Mouse (Mus musculus): ENCODE results near the gene Hoga1. TPM values are rescaled to one million over a fixed set of nuclear protein-coding genes. Genes with fewer than 3 reads are reported as not detected.

Hoga1 gene
- polyA plus RNA-seq, 1 experiment from 2014 or later, result 1.6 TPM

DNA sequence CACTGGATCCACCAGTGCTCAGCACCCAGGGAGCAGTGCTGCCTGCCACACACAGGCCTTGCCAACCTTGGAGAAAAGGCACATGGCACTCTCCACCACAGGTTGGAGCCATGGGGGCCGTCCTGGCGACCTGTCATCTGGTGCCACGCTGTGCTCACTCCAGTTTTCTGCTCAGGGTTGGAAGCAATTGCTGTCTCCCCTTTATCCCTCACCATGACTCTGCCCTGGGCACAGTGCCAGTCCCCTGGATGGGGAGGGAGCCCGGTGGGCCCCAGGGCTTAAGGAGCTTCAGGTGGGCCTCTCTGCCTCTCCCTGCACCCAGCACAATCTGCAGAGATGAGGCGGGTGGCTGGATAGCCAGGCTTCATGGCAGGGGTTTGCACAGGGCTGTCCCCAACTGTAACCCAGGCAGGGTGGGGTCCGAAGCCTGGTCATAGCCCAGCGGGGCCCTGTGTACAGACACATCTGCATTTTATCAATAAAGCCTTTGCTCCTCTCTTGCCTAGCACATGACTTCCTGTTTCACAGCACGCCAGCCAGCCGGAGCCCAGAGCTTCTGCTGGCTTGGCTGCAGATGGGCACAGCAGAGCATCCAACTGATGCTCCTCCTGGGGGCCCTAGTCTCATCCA lies 11.1 kb upstream of the Hoga1 start:
- H3K27ac ChIP-seq, result peak overlapping the region; percentile 44; the same call in 1 of the 2 replicates
- no peak overlapping the region for H3K4me3 ChIP-seq
- H3K4me1 ChIP-seq, result peaks cover 30% of the 10 kb centered on the region
- no peak for DNase-seq (ENCODE audit: low spot score)
- peaks cover under 1% of the 10 kb centered on the region; the same call in 1 of the 2 replicates for H3K27me3 ChIP-seq (ENCODE audit: insufficient read depth, poor library complexity, severe bottlenecking)
- WGBS, result 78% methylated on average over 9 of the region's 9 CpGs
- H3K36me3 ChIP-seq, result peaks cover 18% of the 10 kb centered on the region
- H3K9me3 ChIP-seq, result no peaks in the 10 kb centered on the region

DNA sequence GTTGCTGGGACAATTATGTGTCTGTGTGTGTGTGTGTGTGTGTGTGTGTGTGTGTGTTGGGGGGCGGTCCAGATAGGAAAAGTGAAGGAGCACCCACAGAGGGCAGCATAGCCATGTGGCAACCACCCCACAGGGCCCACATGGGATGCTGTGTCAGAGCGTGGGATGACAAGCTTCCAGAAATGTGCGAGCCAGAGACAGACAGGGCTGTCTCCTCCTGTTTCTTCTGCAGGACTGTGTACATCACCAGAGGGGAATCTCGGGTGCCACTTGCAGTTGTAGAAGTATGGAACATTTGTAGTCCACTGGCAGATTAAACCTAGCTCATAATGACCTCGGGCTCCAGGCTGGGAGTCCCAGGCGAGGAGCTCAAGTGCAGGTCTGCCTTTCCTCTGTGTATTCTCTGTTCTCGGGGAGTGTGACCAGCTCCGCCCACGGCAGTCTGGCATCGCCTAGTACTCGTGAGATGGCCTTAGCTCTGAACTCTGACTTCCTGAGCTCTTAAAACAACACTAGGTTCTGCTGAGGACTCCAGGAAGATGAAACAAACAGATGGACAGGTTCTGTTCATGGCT lies 10.4 kb upstream of the Hoga1 start:
- H3K9me3 ChIP-seq, result no peaks in the 10 kb centered on the region
- H3K27ac ChIP-seq, result 0 out of 2 replicates have a peak overlapping the region, but pooled peaks have one; percentile 42
- H3K4me1 ChIP-seq, result peaks cover 30% of the 10 kb centered on the region
- whole genome bisulfite sequencing, result 55% methylated on average over 11 of the region's 11 CpGs
- no peak for DNase-seq (ENCODE audit: low spot score)
- H3K4me3 ChIP-seq, result no peak overlapping the region
- H3K27me3 ChIP-seq (ENCODE audit: insufficient read depth, poor library complexity, severe bottlenecking), result peaks cover 8% of the 10 kb centered on the region
- H3K36me3 ChIP-seq, result peaks cover 18% of the 10 kb centered on the region

DNA sequence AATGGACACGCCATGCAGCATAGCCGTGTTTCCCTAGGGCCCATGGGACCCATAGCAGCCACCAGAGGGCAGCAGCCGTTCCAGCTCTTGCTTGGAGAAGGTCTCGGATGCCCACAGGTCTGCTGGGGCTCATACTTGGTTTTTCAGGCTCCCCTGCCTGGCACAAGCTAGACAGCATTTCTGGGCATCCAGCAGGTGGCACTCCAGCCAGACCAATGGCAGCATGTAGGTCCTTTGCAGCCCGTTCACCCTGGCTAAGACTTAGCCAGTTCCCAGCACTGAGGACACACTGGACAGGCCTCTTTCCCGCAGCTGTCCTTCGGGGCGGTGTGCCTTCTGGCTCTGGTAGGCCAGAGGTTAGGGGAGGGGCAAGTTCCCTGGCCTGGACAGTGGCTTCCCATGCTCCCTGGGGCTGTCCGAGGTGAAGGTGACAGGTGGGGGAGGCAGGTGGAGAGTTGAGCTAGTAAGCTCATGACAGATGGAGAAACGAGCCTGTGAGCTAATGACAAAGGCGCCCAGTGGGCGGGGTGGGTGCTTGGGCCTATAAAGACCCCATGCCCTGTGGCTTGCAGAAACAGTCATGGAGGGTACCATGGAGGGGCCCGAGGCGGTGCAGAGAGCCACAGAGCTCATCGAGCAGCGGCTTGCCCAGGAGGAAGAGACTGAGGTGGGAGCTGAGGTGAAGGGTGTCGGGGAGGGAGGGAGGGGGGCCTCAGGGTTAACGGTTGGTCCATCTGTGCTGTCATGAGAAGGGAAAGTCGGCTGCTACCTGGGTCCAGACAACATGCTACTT lies 9.8 kb upstream of the Hoga1 start, which contains the start of gene Ankrd2:
Gene Ankrd2 (plus strand): TSS at position 545 of the 793 bp plus-strand sequence.
- H3K27ac ChIP-seq, result 0 out of 2 replicates have a peak within 1 kb of the TSS, but pooled peaks have one; percentile 42
- no peaks in the 10 kb centered on the region for H3K9me3 ChIP-seq
- peaks cover 30% of the 10 kb centered on the region for H3K4me1 ChIP-seq
- DNase-seq (ENCODE audit: low spot score), result peak; percentile 84
- 64% methylated on average over 19 of the region's 19 CpGs for WGBS
- H3K36me3 ChIP-seq, result peaks cover 18% of the 10 kb centered on the region
- peaks cover 15% of the 10 kb centered on the region for H3K27me3 ChIP-seq (ENCODE audit: insufficient read depth, poor library complexity, severe bottlenecking)
- no peak within 1 kb of the TSS for H3K4me3 ChIP-seq

DNA sequence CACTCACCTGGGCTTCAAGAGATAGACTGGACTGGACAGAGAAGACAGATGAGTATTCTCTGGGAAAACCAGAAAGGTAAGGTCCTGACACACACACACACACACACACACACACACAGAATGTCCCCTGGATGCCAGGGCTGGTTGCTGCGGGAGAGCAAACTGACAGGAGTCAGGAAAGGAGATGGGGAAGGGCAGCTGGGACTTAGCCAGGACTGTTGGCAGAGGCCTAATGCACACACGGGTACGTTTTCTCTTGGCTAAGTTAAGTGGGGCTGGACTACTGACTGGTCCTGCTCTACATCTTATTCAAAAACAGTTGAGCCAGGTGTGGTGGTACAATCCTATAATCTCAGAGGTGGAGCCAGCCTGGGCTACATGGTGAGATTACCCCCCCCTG lies 9.1 kb upstream of the Hoga1 start:
- 77% methylated on average over 3 of the region's 3 CpGs for WGBS

DNA sequence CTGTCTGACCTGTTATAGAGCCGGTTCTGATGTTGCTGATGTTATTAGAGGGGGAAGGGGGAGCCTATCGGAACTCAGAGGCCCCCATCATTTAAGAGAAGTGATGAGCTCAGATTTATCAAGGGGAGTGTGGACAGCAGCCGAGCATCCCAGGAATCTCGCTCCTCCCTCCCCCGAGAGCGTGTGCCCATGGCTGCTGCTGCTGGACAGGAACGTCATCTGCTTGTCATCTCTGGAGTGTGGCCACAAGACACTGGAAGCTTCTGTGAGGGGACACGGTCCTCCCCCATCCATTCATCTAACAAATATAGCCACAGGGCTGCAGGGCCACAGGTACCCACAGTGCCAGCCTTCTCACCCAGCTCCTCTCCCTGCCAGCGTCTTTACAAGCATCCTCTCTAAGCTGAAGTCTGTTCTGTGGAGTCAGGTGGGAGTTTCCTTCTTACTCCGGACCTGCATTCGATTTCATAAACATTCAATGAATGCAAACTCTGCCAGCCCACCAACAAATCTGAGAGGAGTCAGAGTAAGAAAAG lies 8.2 kb upstream of the Hoga1 start:
- Histone ChIP-seq H3K27ac (no peak overlapping the region), H3K9me3 (no peaks in the 10 kb centered on the region), H3K27me3 (ENCODE audit: insufficient read depth, poor library complexity, severe bottlenecking) (peaks cover 23% of the 10 kb centered on the region), H3K4me3 (no peak overlapping the region), H3K36me3 (peaks cover 15% of the 10 kb centered on the region), H3K4me1 (peaks cover 30% of the 10 kb centered on the region)
- WGBS, result 45% methylated on average over 11 of the region's 11 CpGs
- DNase-seq (ENCODE audit: low spot score), result no peak

More for the DNA sequence above, 9.1 kb upstream of the Hoga1 start:
- no peak overlapping the region for H3K4me3 ChIP-seq
- H3K4me1 ChIP-seq, result peaks cover 30% of the 10 kb centered on the region
- no peak for DNase-seq (ENCODE audit: low spot score)
- H3K27ac ChIP-seq, result no peak overlapping the region
- H3K9me3 ChIP-seq, result no peaks in the 10 kb centered on the region
- H3K27me3 ChIP-seq (ENCODE audit: insufficient read depth, poor library complexity, severe bottlenecking), result peaks cover 15% of the 10 kb centered on the region
- peaks cover 18% of the 10 kb centered on the region for H3K36me3 ChIP-seq

DNA sequence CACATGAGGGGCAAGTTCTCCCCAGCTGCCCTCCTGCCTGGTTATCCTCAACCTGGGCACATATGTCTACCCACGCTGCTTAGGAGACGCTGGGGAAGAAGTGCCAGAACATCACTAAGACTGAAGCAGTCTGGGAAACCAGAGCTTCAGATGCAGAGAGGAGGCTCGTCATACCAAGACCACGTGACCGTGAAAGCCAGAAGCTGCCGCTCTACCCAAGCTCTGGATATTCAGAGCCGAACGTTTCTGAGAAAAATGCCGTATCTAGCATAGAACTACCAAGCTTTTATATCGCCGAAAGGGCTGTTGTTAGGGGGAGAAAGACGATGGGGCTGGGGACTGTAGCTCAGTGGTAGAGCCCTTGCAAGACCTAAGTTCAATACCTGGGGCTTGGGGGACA lies 7.1 kb upstream of the Hoga1 start:
- Histone ChIP-seq H3K27me3 (ENCODE audit: insufficient read depth, poor library complexity, severe bottlenecking) (peaks cover 26% of the 10 kb centered on the region), H3K9me3 (no peaks in the 10 kb centered on the region), H3K36me3 (peaks cover 15% of the 10 kb centered on the region), H3K4me3 (no peak overlapping the region), H3K27ac (no peak overlapping the region), H3K4me1 (peaks cover 30% of the 10 kb centered on the region)
- WGBS, result 88% methylated on average over 12 of the region's 12 CpGs
- DNase-seq (ENCODE audit: low spot score), result no peak

DNA sequence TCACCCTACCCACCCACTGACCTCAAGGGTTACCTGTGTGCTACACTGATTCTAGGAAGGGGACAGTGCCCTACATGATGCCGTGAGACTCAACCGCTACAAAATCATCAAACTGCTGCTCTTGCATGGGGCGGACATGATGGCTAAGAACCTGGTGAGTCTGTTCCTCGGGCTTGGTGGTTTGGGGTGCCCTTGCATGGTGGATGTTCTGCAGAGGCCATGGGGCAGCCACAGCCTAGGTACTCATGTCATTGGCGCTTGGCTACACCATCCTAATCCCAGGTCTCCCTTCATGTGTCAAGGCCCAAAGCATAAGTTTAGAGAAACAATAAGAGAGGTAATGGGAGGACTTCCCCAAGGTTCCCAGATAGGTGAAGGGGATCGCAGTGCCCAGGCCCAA lies 1.4 kb upstream of the Hoga1 start:
- no peak for DNase-seq (ENCODE audit: low spot score)
- Histone ChIP-seq H3K27me3 (ENCODE audit: insufficient read depth, poor library complexity, severe bottlenecking) (peaks cover 36% of the 10 kb centered on the region), H3K4me3 (no peak overlapping the region), H3K36me3 (no peaks in the 10 kb centered on the region), H3K4me1 (peaks cover 14% of the 10 kb centered on the region; the same call in 1 of the 2 replicates), H3K9me3 (no peaks in the 10 kb centered on the region), H3K27ac (no peak overlapping the region)
- 93% methylated on average over 6 of the region's 6 CpGs for WGBS

DNA sequence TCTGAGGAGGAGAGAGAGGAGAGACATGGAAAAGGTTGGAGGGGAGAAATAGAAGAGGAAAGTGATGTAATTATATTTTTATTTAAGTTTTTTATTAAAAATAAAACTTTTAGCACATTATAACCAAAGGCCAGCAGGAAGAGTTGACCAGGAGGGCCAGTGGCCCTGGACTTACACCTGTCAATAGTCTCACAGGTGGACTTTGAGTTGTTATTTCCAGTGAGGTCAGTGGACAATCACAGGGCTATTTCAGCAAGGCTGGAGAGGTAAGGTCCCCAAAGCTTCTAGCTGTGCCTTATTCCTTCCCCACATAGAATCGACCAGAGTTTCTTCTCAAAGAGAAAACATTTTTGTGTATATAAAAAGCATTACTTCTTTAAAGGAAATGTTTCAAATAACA lies 4.8 kb downstream of the Hoga1 start:
- 64% methylated on average over 1 of the region's 1 CpGs for WGBS
- H3K36me3 ChIP-seq, result no peaks in the 10 kb centered on the region
- H3K27ac ChIP-seq, result no peak overlapping the region
- H3K4me3 ChIP-seq, result no peak overlapping the region
- no peaks in the 10 kb centered on the region for H3K9me3 ChIP-seq
- H3K27me3 ChIP-seq (ENCODE audit: insufficient read depth, poor library complexity, severe bottlenecking), result peaks cover 10% of the 10 kb centered on the region; the same call in 1 of the 2 replicates
- no peak for DNase-seq (ENCODE audit: low spot score)
- peaks cover 15% of the 10 kb centered on the region; the same call in 1 of the 2 replicates for H3K4me1 ChIP-seq

DNA sequence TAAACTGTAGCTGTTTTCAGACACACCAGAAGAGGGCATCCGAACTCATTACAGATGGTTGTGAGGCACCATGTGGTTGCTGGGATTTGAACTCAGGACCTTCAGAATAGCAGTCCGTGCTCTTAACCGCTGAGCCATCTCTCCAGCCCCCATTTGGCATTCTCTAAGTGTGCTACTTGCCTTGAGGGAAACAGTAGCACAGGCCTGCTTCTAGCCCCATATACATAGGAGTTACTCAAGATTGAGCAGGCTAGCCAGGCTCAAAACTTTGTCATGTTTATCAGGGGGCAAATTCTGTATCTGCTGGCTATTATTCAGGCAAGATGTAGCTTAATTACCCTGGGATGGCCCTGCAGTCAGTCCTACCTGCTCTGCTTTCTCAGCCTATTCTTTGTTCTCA lies 5.9 kb downstream of the Hoga1 start:
- peaks cover 10% of the 10 kb centered on the region; the same call in 1 of the 2 replicates for H3K27me3 ChIP-seq (ENCODE audit: insufficient read depth, poor library complexity, severe bottlenecking)
- H3K9me3 ChIP-seq, result no peaks in the 10 kb centered on the region
- no peak for DNase-seq (ENCODE audit: low spot score)
- 82% methylated on average over 3 of the region's 3 CpGs for WGBS
- H3K36me3 ChIP-seq, result no peaks in the 10 kb centered on the region
- H3K4me3 ChIP-seq, result no peak overlapping the region
- H3K27ac ChIP-seq, result no peak overlapping the region
- 0 out of 2 replicates have a peak, but pooled peaks cover 4% of the 10 kb centered on the region for H3K4me1 ChIP-seq

DNA sequence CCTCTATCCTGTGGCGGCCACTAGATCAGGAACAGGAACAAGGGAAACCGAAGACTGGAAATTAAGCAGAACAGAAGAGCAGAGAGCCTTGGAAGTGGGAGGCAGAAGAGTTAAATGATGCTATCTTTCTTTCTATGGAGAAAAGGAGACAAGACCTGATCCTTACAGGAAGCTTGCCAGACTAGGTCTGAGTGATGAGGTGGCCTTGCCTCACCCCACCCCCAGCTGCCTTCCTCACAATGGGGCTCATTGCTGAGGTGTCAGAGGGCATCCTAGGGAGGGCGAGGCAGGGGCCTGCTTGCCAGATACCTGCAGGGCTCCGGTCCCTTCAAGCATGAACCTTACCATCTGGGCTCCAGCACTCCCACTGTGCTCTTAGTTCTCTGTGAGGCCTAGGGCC lies 6.5 kb downstream of the Hoga1 start, which contains the start of gene 4933411K16Rik:
Gene 4933411K16Rik (plus strand): TSS at position 301 of the 400 bp plus-strand sequence.
- DNase-seq (ENCODE audit: low spot score), result no peak
- 63% methylated on average over 4 of the region's 4 CpGs for WGBS
- H3K27ac ChIP-seq, result no peak within 1 kb of the TSS
- H3K4me3 ChIP-seq, result no peak within 1 kb of the TSS
- H3K4me1 ChIP-seq, result 0 out of 2 replicates have a peak, but pooled peaks cover 3% of the 10 kb centered on the region
- H3K9me3 ChIP-seq, result no peaks in the 10 kb centered on the region
- H3K36me3 ChIP-seq, result no peaks in the 10 kb centered on the region
- H3K27me3 ChIP-seq (ENCODE audit: insufficient read depth, poor library complexity, severe bottlenecking), result peaks cover 4% of the 10 kb centered on the region; the same call in 1 of the 2 replicates

DNA sequence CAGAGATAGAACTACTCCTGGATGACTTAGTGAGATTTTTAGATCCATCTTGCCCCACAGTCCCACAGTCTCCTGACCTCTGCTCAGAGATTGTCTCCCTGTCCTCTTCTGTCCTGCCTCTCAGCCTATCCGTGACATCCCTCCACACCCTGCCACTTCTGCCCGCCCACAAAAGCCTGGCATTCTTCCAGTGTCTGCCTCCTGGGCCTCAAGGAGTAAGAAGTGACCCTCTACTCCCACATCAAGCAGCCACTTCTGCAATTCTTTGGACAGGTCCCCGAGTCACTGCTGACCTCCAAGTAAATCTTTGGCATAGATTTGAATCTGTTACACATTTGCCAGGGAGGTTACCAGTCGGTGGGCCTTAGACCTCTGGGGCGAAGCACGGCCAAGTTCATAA lies 8.8 kb downstream of the Hoga1 start:
- no peaks in the 10 kb centered on the region for H3K9me3 ChIP-seq
- no peaks in the 10 kb centered on the region for H3K36me3 ChIP-seq
- DNase-seq (ENCODE audit: low spot score), result no peak
- H3K27ac ChIP-seq, result no peak overlapping the region
- H3K4me3 ChIP-seq, result no peak overlapping the region
- 74% methylated on average over 6 of the region's 6 CpGs for WGBS
- no peaks in the 10 kb centered on the region; the same call in 1 of the 2 replicates for H3K27me3 ChIP-seq (ENCODE audit: insufficient read depth, poor library complexity, severe bottlenecking)
- H3K4me1 ChIP-seq, result 0 out of 2 replicates have a peak, but pooled peaks cover 3% of the 10 kb centered on the region

DNA sequence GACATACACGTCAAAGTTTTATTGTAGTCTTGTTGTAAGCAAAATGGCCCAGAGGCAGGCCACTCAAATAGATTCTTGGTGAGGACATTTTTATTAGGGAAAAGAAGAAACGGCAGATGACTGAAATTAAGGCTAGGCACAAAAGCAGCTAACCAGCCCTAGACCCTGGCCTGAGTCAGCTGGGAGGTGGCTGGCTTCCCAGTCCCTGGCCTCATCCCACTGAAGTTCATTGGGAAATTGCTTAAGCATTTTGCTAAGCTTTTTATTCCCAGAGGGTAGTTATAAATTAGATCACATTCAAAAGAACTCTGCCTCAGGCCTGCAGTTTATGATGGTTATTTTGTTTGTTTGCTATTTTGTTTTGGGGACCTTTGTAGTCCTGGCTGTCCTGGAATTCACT lies 10.5 kb downstream of the Hoga1 start:
- 75% methylated on average over 2 of the region's 2 CpGs for WGBS
- no peaks in the 10 kb centered on the region for H3K9me3 ChIP-seq
- H3K27ac ChIP-seq, result no peak overlapping the region
- 0 out of 2 replicates have a peak, but pooled peaks cover 3% of the 10 kb centered on the region for H3K4me1 ChIP-seq
- no peaks in the 10 kb centered on the region for H3K36me3 ChIP-seq
- peaks cover 7% of the 10 kb centered on the region; the same call in 1 of the 2 replicates for H3K27me3 ChIP-seq (ENCODE audit: insufficient read depth, poor library complexity, severe bottlenecking)
- DNase-seq (ENCODE audit: low spot score), result no peak
- no peak overlapping the region for H3K4me3 ChIP-seq
